Comparison of ENCODE assay signal across 19 mouse cellular contexts in genomic region chr14:21278290-21278689, GRCm38 (mm10).
"Had no signal": no experiment of that assay in that cellular context is flagged by ENCODE, and none has a peak within 500 bp of the region (broad histone marks: within the 10 kb centered on the region; RNA-seq: fewer than 3 reads in every experiment).

No protein-coding gene starts in this region.

- H3K4me3 ChIP-seq: intestine, embryonic 15.5 days; layer of hippocampus, adult 2 months; limb, embryonic 10.5 days; limb, embryonic 13.5 days; liver, embryonic 13.5 days; lung, embryonic 15.5 days had no signal

- H3K36me3 ChIP-seq: intestine, embryonic 15.5 days; limb, embryonic 10.5 days; limb, embryonic 13.5 days; liver, embryonic 13.5 days; lung, embryonic 15.5 days had no signal

- H3K4me2 ChIP-seq: intestine, embryonic 15.5 days; limb, embryonic 13.5 days; liver, embryonic 13.5 days; lung, embryonic 15.5 days; midbrain, embryonic 11.5 days had no signal

- H3K9ac ChIP-seq: intestine, embryonic 15.5 days; limb, embryonic 13.5 days; liver, embryonic 13.5 days; lung, embryonic 15.5 days had no signal

- H3K4me1 ChIP-seq: intestine, embryonic 15.5 days had no signal

- H3K9me3 ChIP-seq: intestine, embryonic 15.5 days; limb, embryonic 10.5 days; limb, embryonic 13.5 days; liver, embryonic 13.5 days; lung, embryonic 15.5 days had no signal

- H3K27me3 ChIP-seq: intestine, embryonic 15.5 days; limb, embryonic 13.5 days; liver, embryonic 13.5 days; lung, embryonic 15.5 days had no signal

- H3K27ac ChIP-seq: intestine, embryonic 15.5 days; layer of hippocampus, adult 2 months; limb, embryonic 10.5 days; limb, embryonic 13.5 days; liver, embryonic 13.5 days; lung, embryonic 15.5 days; stomach, postnatal 0 days had no signal

- DNase-seq: kidney, adult 11 months; kidney, adult 9 months; kidney, postnatal 25 days; layer of hippocampus, adult 9-11 months; liver, embryonic 13.5 days; lung, postnatal 4 days; midbrain, embryonic 14.5 days; right cerebral cortex, adult 18-20 months; right cerebral cortex, postnatal 14 days; right cerebral cortex, postnatal 4 days; thymus, adult 2 months; thymus, postnatal 14 days had no signal
